Mouse (Mus musculus) liver, postnatal 0 days (tissue): ENCODE measurements around the gene Cacna1i. TPM values are rescaled to one million over a fixed set of nuclear protein-coding genes. Genes with fewer than 3 reads are reported as not detected.

ENCODE experiments used
- ATAC-seq: fragments of 200-750 bp; cut with Nextera tagmentation; 2 replicates; pipeline ENCODE4 v1.8.0; 2017; ENCODE audit warnings: mild to moderate bottlenecking, moderate library complexity
- DNase-seq: peaks from one replicate; pipeline ENCODE4 v3.0.0-alpha.2; 2016
- H3K27ac ChIP-seq: fragments of 300-500 bp; sonication (generic); 2 replicates; pipeline ENCODE4 v1.5.1; 2014; ENCODE audit warnings: antibody characterized with exemption, moderate library complexity, mild to moderate bottlenecking, low read depth
- H3K27me3 ChIP-seq: fragments of 300-500 bp; sonication (generic); 2 replicates; pipeline ENCODE4 v1.6.1; 2014; ENCODE audit warnings: low read length, control low read depth, mixed read lengths; ENCODE audit not compliant: insufficient read depth
- H3K36me3 ChIP-seq: fragments of 300-500 bp; sonication (generic); replicated peaks from 2 replicates; pipeline ENCODE4 v1.6.1; 2014; ENCODE audit warnings: mild to moderate bottlenecking, control low read depth, low read length, moderate library complexity, mixed read lengths; ENCODE audit not compliant: insufficient read depth
- H3K4me1 ChIP-seq: fragments of 300-500 bp; sonication (generic); 2 replicates; pipeline ENCODE4 v1.6.1; 2014; ENCODE audit warnings: antibody characterized with exemption, mild to moderate bottlenecking, control low read depth; ENCODE audit not compliant: insufficient read depth
- H3K4me2 ChIP-seq: fragments of 300-500 bp; sonication (generic); 2 replicates; pipeline ENCODE4 v1.6.1; 2014; ENCODE audit warnings: low read depth, mild to moderate bottlenecking, low read length, moderate library complexity, mixed read lengths
- H3K4me3 ChIP-seq: fragments of 300-500 bp; sonication (generic); 2 replicates; pipeline ENCODE4 v1.5.1; 2014; ENCODE audit warnings: low read depth, low read length
- H3K9ac ChIP-seq: fragments of 300-500 bp; sonication (generic); replicated peaks from 2 replicates; pipeline ENCODE4 v1.6.1; 2014; ENCODE audit warnings: mild to moderate bottlenecking, moderate library complexity
- H3K9me3 ChIP-seq: fragments of 300-500 bp; sonication (generic); 2 replicates; pipeline ENCODE4 v1.6.1; 2016; ENCODE audit warnings: mild to moderate bottlenecking, control low read depth, low read length, mixed read lengths
- CTCF ChIP-seq: sonication (generic); IDR thresholded peaks from 2 replicates; pipeline ENCODE4 v1.5.1; 2016; ENCODE audit warnings: antibody characterized with exemption, low read depth
- EP300 ChIP-seq: IDR thresholded peaks from 2 replicates; pipeline ENCODE4 v1.6.1; 2016; ENCODE audit warnings: antibody characterized with exemption, low read depth, mild to moderate bottlenecking
- WGBS: fragments of 180-500 bp; shearing (Covaris S2); extraction: QIAGEN DNeasy Blood & Tissue Kit; methylation state at CpG from one replicate; pipeline ENCODE4 v1.1.7; 2014; ENCODE audit not compliant: insufficient replicate concordance; 5-methylcytosine and 5-hydroxymethylcytosine counted together
- polyA plus RNA-seq: library from polyadenylated mRNA; unstranded; fragments of >200 nt; fragmentation: Nextera tagmentation; extraction: Ambion mirVana; gene quantifications from 2 replicates; pipeline ENCODE4 v1.2.1, GENCODE M21; 2015

Gene Cacna1i
- polyA plus RNA-seq, 1 experiment from 2014 or later, result not detected

- DNase-seq, result no peak
- TF ChIP-seq EP300 (no peak), CTCF (no peak)
These were observed 112.4 kb downstream of the Cacna1i start for GRCm38 (mm10) chr15:80399451-80399850.

GRCm38 (mm10) chr15:80401387-80401898, 114.4 kb downstream of the Cacna1i start:
- Histone ChIP-seq H3K9ac (no peak overlapping the region), H3K4me3 (no peak overlapping the region), H3K4me2 (no peak overlapping the region), H3K27ac (no peak overlapping the region), H3K36me3 (no peaks in the 10 kb centered on the region), H3K4me1 (no peaks in the 10 kb centered on the region), H3K27me3 (no peaks in the 10 kb centered on the region), H3K9me3 (peaks cover 6% of the 10 kb centered on the region; the same call in 1 of the 2 replicates)
- TF ChIP-seq EP300 (no peak), CTCF (no peak)
- no peak for DNase-seq
- no peak for ATAC-seq
- WGBS, result 30% methylated on average over 2 of the region's 2 CpGs

More at GRCm38 (mm10) chr15:80399451-80399850, 112.4 kb downstream of the Cacna1i start:
- ATAC-seq, result no peak
- H3K4me3 ChIP-seq, result no peak overlapping the region
- no peak overlapping the region for H3K9ac ChIP-seq
- H3K9me3 ChIP-seq, result peaks cover 4% of the 10 kb centered on the region; the same call in 1 of the 2 replicates
- no peaks in the 10 kb centered on the region for H3K27me3 ChIP-seq
- no peaks in the 10 kb centered on the region for H3K36me3 ChIP-seq
- no peak overlapping the region for H3K4me2 ChIP-seq
- 57% methylated on average over 1 of the region's 1 CpGs for WGBS
- no peak overlapping the region for H3K27ac ChIP-seq
- no peaks in the 10 kb centered on the region for H3K4me1 ChIP-seq

GRCm38 (mm10) chr15:80401980-80402379, 114.9 kb downstream of the Cacna1i start:
- 77% methylated on average over 8 of the region's 8 CpGs for WGBS
- Histone ChIP-seq H3K4me3 (no peak overlapping the region), H3K9me3 (peaks cover 6% of the 10 kb centered on the region; the same call in 1 of the 2 replicates), H3K4me2 (no peak overlapping the region), H3K4me1 (no peaks in the 10 kb centered on the region), H3K9ac (no peak overlapping the region), H3K27ac (no peak overlapping the region), H3K27me3 (no peaks in the 10 kb centered on the region), H3K36me3 (no peaks in the 10 kb centered on the region)
- TF ChIP-seq EP300 (no peak), CTCF (no peak)
- DNase-seq (no peak), ATAC-seq (no peak)

GRCm38 (mm10) chr15:80407873-80408272, 120.8 kb downstream of the Cacna1i start:
- H3K27ac ChIP-seq, result no peak overlapping the region
- TF ChIP-seq CTCF (no peak), EP300 (no peak)
- DNase-seq (no peak), ATAC-seq (peak; percentile 60)
- H3K9me3 ChIP-seq, result 0 out of 2 replicates have a peak, but pooled peaks cover 2% of the 10 kb centered on the region
- H3K4me2 ChIP-seq, result no peak overlapping the region
- no peak overlapping the region for H3K4me3 ChIP-seq
- 19% methylated on average over 1 of the region's 1 CpGs for WGBS
- H3K36me3 ChIP-seq, result no peaks in the 10 kb centered on the region
- H3K9ac ChIP-seq, result no peak overlapping the region
- no peaks in the 10 kb centered on the region for H3K27me3 ChIP-seq
- H3K4me1 ChIP-seq, result no peaks in the 10 kb centered on the region

- ATAC-seq (no peak), DNase-seq (no peak)
- no peaks in the 10 kb centered on the region for H3K4me1 ChIP-seq
- H3K27me3 ChIP-seq, result no peaks in the 10 kb centered on the region
- TF ChIP-seq EP300, result no peak
- no peak for TF ChIP-seq CTCF
- H3K9ac ChIP-seq, result no peak overlapping the region
- H3K4me3 ChIP-seq, result no peak overlapping the region
- no peak overlapping the region for H3K4me2 ChIP-seq
- no peaks in the 10 kb centered on the region for H3K9me3 ChIP-seq
- H3K27ac ChIP-seq, result no peak overlapping the region
- H3K36me3 ChIP-seq, result no peaks in the 10 kb centered on the region
- 75% methylated on average over 7 of the region's 7 CpGs for WGBS
These were observed 123.6 kb downstream of the Cacna1i start for GRCm38 (mm10) chr15:80410661-80411060.

- Histone ChIP-seq H3K9ac (no peak overlapping the region), H3K27me3 (no peaks in the 10 kb centered on the region), H3K27ac (no peak overlapping the region), H3K9me3 (no peaks in the 10 kb centered on the region), H3K4me2 (no peak overlapping the region), H3K36me3 (no peaks in the 10 kb centered on the region), H3K4me3 (no peak overlapping the region), H3K4me1 (no peaks in the 10 kb centered on the region)
- TF ChIP-seq CTCF (no peak), EP300 (no peak)
- no peak for ATAC-seq
- DNase-seq, result no peak
- 73% methylated on average over 4 of the region's 4 CpGs for WGBS
These were observed 126.0 kb downstream of the Cacna1i start for GRCm38 (mm10) chr15:80413070-80413469.
